Mouse (Mus musculus) kidney, adult 8-10 months (tissue): ENCODE results near the gene Syf2.
"Not testable (repeated sequence)": the region's sequence is repeated elsewhere in the genome, so short reads cannot be mapped to it uniquely, and the experiment has no call there.

Experiments
- DNase-seq, 2 experiments: peaks; one replicate each; pipeline ENCODE4 v3.0.0; 2022

The Syf2 gene

DNA sequence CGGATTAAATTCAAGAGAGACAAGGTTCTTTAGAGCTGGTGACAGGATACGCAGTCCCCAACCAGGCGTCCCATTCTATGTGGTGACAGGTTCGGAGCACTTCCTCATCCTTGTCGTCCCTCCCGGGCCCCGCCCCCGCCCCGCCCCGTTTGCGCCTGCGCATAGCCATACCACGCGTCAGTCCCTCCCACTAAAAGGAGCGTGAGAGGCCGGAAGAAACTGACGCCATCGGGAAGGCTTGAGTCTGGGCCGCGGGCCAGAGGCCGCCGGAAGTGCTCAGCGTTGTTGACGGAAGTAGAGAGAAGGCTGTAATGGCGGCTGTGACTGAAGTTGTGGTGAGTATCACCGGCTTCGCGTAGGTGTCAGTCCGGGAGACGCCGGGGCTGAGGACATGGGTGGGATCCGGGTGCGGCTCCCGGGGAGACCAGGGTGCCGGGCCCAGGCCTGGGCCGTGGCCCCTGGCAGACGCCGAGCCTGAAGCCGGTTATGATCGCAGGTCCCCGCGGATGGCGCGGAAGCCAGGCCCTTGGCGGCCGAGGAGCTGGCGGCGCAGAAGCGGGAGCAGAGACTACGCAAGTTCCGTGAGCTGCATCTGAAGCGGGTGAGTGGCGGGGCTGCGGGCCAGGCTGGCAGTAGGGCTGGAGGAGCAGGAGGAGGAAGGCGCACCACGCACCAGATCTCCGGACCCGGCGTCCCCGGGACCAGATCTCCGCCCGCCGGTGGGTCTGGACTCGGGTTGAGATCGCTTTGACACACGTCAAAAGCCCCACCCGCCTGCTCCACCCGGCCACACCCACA lies at the start of gene Syf2:
Gene Syf2, plus strand, starts transcription at position 215 of the 798 bp plus-strand sequence.
- peak; percentile 95 to 96 for DNase-seq

DNA sequence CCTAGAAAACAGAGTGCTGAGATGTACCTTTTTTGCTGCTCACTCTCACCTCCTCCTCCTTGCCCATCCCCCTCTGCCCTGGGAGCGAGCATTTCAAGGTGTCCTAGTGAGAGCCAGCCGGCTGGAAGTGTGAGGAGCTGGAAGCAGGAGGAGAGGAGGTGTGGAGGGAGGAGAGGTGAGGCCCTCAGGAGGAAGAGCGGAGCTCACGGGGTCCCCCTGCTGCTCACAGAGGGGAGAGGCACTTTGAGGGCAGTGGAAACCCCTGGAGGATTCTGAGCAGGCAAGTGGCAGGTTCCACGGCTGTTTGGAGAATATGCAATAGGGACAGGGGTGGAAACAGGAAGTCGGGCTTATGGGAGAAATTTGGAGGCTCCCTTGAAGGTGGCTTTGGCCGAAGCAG lies 47.4 kb upstream of the Syf2 start:
- peak; percentile 28 to 37 for DNase-seq

DNA sequence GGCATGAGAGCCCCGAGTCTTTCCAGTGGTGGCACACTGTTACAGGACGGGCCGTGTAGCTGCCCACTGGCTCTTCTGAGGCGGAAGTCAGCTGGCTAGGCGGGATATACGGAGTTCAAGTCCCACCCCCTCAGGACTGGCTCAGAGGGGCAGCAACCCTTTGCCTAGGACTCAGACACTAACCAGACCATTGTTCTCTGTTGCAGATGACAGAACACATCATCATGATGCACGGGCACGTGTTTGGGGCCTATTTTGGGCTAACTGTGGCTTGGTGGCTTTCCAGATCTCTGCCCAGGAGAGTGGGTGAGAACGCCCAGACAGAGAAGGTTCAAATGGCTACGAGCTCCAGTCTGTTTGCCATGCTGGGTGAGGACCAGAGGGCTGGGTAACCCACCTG lies 46.9 kb upstream of the Syf2 start:
- no peak for DNase-seq

DNA sequence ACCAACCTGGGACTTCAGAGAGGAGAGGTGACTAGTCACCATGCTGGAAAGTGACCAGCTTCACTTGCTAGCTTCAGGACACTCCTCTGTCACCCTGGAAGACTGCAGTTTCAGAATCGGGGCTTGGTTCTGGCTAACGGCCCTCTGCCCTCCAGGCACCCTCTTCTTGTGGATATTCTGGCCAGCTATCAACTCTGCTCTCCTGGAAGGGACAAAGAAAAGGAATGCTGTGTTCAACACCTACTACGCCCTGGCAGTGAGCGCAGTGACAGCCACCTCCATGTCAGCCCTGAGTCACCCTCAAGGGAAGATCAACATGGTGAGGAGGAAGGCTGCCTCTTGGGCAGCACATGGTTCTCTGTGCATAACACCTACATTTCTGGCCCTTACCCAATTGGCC lies 46.3 kb upstream of the Syf2 start:
- no peak for DNase-seq

DNA sequence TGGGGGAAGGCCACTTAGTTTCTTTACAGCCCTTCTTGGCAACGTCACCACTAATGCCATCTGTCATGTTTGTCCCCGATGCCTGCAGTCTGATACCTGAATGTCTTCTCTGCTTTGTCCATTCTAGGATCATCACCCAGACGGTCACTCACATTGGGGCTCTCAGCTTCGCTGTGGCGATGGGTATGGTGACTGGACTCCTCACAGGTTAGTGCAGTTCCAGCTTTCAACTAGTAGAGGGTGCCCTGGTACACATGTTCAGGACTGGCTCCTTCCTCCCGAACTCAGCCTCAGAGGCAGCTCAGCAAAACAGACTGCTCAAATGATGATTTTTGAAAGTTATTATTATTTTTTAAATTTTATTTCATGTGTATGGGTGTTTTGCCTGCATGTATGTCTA lies 38.6 kb upstream of the Syf2 start:
- peak; percentile 36 to 66 for DNase-seq

DNA sequence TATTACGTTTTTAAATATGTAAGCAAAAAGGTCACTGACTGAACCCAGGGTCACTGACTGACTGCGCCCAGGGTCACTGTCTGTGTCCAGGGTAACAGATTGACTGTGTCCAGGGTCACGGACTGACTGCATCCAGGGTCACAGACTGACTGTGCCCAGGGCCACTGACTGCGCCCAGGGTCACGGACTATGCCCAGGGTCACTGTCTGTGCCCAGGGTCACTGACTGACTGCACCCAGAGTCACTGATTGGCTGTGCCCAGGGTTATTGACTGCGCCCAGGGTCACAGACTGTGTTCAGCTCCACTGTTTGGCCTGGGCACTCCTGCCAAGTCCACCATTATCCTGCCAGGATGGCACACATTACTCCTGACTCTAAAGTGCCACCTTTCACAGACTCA lies 33.4 kb upstream of the Syf2 start:
- DNase-seq = peak in 1 of 2 experiments; percentile 24

DNA sequence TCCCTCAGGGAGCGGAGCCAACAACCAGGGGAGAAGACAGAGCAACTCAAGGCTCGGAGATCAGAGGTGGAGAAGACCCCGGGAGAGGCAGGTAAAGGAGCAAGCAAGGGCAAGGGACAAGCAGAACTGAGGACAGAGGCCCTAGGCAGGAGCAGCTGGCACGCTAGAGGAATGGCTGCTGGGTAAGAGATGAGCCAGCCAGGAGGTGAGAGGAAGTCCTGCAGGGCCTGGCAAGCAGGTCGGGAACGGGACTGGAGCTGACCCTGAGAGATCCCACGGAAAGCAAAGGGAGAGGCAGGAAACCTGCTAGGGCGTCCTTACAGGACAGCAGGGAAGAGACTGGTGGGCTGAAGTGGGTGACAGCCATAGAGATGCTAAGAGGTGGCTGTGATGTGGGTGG lies 29.6 kb upstream of the Syf2 start:
- no peak for DNase-seq

DNA sequence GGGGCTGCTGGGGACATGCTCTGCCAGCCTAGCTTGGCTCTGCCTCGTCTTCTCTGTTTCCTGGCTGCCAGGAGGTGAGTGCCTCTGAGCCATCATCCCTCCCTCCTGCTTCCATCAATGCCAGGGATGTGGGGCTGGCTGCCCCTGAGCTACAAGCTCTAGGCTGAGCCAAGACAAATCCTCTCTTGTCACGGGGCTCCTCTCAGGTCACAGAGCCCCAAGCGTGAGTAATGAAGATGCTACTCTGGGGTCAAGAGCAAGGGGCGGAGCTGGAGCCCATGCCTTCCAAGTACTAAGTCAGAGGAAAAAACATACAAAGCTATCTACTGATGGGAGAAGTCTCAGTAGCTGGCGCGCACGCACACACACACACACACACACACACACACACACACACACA lies 27.7 kb upstream of the Syf2 start:
- DNase-seq = no peak

DNA sequence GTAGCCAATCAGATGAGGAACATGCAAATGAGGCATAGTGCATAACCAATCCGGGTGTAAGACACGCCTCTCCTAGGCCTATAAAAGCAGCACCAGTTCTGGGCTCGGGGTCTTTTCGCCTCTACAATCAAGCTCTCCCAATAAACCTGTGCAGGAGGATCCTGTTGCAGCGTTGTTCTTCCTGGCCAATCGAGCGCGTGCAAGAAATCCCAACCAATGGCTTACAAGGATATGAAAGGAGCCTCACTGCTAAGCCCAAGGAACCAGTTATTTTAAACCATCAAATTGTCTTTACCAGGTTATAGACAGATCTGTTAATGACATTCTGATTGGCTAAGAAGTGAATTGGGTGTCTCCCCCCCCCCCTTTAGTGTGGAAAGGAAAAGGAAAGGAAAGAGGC lies 19.3 kb upstream of the Syf2 start:
- DNase-seq = not testable (repeated sequence)

DNA sequence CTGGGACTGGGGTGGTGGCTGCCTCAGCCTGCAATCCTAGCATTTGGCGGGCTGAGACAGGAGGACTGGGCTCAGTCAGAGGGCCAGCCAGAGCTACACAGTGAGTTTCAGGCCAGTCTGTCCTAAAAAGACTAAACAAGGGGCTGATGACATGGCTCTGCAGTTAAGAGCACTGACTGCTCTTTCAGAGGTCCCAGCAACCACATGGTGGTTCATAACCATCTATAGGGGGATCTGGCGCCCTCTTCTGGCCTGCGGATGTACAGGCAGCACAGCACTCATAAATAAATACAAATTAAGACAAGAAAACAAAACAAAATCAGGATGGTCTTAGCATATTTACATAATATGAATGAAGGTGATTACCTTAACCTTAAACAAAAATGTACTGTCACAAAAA lies 17.3 kb upstream of the Syf2 start:
- peak in 1 of 2 experiments; percentile 72 for DNase-seq

DNA sequence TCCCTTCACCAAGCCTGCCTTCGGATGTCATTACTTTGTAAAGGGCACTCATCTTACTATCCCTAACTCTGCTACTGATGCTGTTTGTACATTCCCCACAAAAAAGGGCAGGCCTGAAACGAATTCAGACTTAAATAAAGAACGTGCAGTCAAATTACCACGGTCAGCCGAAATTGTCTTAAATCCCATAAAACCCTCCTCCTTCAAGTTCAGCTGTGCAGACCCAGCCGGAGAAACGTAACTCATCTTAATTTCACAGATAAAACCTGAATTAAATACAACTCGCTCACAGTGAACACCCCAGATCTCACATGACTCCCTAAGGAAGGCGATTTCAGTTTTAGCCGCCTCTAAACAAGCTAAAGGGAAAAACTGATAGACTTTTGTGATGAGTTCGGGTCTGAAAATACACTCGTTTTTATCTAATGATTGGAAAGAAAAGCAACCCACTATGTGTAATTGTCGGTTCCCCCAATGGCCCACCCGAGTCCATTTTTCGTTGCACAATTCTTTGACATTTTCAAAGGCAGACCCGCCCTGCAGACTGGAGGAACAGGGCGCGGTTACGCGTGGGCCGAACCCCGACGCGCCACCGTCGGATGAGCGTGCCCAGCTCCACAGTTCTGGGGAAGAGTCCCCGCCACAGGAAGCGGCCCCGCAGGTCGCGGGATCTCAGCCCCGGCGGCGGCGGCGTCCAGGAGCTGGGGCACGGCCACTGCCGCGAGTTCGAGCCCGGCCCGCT lies 16.4 kb upstream of the Syf2 start:
- DNase-seq = no peak

DNA sequence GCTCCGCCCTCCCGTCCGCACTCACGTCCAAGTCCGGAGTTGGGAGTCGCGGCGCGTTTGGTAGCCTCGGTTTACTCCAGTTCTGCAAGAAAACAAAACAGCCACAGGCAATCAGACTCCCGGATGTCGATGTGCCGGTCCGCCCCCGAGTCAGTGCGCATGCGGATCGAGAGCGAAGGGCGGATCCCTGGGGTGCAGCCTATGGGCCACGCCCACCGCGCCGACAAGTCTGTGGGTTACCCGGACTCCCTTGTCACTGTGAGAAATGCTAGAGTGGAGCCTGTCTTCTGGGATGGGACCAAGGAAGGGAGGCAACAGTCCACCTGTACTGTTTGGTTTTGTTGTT lies 15.9 kb upstream of the Syf2 start, which contains the start of gene Tmem50a:
Gene Tmem50a, minus strand, starts transcription at position 161 of the 346 bp plus-strand sequence.
- peak; percentile 92 to 93 for DNase-seq

DNA sequence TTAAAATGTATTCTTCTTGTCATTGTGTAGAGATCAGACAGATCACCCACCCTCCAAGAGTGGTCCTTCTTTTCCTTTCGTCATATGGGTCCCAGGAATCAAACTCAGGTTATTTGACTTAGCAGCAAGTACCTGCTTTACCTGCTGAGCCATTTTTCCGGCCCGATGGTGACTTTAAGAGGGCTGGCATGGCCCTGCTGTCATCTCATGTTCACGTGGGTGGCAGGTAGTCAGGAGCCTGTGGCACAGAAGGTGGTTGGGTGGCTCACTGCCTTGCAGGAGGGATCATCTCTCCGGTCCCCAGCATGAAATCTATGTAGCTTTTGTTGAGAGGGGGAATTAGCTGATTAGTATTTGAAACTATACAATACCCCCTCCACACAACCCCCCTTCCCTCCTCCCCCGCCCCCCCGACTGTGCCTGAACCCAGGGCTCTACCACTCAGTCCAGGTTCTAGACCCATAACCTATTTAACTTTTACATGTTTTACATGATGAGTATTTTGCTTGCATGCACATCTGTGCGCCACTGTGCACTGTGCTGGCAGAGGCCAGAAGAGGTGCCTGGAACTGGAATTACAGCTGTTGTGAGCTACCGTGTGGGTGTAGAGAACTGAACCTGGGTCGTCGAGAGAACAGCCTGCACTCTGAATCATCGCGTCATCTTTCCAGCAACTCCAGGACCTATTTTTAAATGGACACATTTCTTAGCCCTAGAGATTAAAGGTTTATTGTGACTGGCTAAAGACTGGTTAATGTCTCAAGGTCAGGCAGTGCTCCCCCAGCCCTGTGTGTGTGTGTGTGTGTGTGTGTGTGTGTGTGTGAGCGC lies 15.3 kb upstream of the Syf2 start:
- DNase-seq = no peak

DNA sequence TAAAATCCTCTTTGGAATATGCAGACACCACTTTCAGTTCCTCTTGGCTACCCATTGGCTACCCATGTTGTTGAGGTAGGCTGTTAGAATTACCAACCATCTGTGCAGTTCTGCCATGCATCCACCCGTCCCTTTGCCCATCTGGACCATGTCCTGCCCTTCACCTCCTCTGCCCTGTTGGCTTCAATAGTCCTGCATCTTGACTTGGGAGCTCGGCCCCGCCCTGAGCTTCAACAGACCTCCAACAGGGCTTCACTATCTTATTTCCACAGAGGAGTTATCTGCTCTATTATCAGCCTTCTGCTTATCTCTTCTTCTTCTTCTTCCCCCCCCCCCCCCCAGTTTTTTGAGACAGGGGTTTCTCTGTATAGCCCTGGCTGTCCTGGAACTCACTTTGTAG lies 13.5 kb upstream of the Syf2 start:
- DNase-seq = no peak

DNA sequence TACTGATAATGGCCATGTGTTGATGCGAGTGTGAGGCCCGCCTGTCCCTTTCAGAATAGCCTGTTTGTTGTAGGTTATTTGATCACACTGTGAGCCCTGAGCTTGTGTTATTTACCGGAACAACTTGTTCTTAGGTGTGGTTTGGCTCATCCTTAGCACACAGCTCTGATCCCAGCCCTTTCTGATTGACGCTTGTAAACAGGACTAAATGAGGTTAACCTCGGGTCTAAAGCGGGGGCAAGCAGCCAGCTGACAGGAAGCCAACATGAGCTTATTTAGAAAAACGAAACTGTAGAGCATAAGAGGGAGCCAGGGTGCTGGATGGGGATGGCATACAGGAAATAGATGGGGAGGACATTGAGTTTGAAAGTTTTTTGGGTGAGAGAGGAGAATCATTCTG lies 12.3 kb upstream of the Syf2 start:
- DNase-seq = peak; percentile 74 to 86

DNA sequence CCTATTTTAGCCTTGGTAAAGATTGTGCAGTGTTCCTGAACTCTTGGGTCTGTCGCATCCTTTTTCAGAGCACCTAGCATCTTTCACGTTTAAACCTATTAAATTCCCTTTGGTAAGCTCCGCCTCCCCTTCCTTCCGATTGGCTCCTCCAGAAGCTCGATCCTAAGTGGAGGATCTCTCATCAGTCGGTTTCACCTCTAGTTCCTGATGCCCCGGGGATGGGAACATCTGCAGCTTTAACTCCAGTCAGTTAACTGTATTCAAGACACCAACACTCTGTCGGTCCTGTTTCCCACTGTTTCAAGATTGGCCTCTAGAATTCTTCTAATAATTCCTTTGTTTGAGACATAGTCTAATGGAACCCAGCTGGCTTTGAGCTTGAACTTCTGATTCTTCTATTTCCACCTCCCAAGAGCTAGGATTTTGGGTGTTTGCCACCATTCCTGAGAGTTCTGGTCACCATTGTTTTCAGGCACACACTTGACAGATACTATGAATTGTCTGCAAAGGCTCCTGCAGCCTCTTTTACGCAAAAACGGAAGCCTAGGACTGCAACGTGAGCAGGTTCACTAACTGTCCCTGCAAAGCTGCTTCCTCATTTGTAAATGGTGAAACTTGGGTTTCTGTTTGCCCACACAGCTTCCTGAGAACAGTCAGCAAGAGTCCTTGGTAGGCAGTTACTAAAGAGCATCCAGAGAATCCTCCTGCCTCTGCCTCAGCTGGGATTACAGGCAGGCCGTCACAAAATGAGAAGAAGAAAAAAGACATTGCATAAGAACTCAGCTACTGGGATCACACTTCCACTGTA lies 10.8 kb upstream of the Syf2 start:
- no peak for DNase-seq

DNA sequence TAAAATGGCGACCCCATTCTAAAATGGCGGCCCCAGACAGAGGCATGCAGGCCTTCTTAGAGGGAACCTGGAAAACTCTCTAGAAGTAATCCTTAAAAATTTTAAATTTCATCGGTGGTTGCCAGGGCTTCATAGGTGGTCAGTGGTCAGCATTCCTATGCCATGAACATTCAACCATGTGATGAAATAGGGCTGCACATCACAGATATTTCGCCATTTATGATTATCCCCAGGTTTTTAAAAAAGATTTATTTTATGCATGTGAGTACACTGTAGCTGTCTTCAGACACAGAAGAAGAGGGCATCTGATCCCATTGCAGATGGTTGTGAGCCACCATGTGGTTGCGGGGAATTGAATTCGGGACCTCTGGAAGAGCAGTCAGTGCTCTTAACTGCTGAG lies 10.1 kb upstream of the Syf2 start:
- DNase-seq = no peak

DNA sequence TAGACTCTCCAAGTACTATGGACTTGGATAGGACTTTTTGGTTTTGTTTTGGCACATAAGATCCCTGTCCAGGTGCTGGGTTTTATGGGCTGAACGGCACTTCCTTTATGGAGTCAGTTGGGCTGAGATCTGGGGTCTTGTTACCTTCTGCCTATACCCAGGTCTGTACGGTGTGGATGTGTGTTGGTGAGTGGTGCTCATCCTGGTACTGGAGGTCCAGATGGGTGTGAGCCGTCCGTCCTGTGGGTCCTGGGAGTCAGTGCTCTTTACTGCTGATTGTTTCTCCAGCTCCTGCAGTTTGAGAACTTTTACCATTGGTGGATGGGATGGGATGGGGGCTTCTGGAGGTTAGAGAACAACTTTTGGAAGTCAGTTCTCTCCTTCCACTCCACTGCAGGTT lies 9.0 kb upstream of the Syf2 start:
- DNase-seq = no peak

DNA sequence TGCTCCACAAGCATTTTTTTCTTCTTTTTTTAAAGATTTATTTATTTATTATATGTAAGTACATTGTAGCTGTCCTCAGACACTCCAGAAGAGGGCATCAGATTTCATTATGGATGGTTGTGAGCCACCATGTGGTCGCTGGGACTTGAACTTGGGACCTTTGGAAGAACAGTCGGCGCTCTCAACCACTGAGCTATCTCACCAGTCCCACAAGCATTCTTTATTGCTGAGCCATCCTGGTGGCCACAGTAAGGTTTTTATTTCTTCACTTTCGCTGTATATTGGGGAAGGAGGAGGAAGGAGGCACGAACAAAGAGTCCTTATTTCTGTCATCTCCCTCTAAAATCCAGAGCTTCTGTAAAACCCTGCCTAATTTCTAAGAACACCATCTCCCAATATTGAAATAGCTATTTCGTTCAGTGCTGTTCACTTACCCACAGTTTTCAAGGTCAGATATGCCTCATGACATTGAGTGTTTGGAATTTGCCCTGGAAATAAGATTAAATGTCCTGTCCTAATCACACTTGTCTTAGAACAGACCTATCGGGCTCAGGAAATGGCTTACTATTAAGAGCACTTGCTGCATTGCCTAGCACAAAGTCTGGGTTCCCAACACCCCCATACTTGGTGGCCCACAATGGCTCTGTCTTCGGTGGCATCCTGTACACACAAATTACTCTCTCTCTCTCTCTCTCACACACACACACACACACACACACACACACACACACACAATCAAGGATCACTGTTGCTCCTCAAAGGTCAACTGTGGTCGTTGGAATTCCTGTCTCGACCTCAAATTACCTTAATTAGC lies 8.4 kb upstream of the Syf2 start:
- no peak for DNase-seq

DNA sequence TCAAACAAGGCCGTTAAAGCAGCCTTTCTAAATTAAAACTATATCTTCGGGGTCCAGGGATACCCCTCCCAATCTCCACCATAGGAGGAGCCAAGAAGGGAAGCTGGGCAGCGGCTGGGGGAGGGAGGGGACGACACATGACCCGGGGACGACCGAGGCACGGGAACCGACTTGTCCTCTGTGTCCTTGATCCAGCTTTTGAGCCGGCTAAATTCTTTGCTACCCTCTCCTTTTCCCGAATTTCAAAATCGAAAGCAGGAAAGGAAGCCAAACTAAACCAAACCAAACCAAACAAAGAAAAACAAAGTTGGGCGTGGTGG lies 7.8 kb upstream of the Syf2 start:
- peak; percentile 73 to 75 for DNase-seq

DNA sequence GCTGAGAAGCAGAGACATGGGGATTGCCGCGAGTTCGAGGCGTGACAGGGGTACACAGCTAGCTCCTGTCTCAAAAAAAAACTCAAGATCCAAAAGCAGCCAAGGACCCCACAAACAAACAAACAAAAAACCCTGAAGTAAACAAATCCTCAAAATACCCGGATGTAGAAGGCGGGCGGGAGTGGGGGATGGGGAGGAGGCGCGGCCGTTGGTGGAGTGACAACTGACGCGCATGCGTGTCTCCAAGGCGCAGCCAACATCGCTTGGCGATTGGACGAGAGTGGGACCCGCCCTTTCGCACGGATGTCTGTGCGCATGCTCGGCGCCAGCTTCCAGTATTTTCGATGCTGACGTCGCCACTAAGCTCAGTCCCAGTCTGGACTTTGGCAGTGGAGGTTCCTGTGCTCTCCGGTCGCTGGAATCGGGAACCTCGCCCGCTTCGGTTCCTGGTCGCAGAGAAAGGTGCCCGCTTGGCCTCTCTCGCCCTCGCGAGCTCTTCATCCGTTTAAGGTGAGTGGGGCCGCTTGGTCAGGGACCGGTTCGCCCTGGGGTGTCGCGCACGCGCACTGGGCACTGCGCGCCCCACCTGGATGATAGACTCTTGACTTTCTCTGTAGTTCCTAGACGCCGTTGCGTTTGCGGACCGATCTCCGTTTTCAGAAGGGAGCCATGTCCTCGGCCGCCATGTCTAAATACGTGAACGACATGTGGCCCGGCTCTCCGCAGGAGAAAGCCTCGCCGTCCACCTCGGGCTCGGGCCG lies 7.3 kb upstream of the Syf2 start, which contains the start of gene Rsrp1:
Gene Rsrp1, plus strand, starts transcription at position 335 of the 761 bp plus-strand sequence.
- DNase-seq = peak; percentile 98
